Mouse (Mus musculus): ENCODE results near the gene Fgfr2.

DNA sequence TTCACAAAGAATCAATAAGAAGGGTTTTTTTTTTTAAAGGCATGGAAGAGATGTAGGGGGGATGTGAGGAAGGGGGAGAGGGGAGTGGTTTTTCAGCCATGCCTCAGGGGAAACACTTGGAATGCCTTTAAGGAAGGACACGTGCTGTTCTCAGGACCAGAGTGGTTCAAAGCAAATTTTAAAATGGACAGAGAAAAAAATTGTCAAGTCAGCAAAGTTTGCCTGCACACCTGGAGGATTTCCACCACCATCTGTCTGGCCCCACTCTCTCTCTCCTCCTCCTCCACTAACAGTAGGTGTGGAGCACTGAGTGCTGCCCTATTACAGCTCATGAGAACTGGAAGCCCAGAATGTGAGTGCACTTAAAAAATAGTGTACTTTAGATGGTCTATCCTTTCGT is 1619.4 kb downstream of the Fgfr2 start:
- no peak for TF ChIP-seq CTCF (IDR thresholded peaks at IDR 0.05; ENCODE audit: control insufficient read depth, insufficient read depth, insufficient read length)
- no peak for TF ChIP-seq CEBPB (IDR thresholded peaks at IDR 0.05; ENCODE audit: low read depth)
- TF ChIP-seq MYOD1 (IDR thresholded peaks at IDR 0.05; ENCODE audit: control insufficient read depth, insufficient read length, low read depth) = no peak
- TF ChIP-seq USF1 (IDR thresholded peaks at IDR 0.05; ENCODE audit: low read depth) = no peak
- TF ChIP-seq FOSL1 (IDR thresholded peaks at IDR 0.05; ENCODE audit: insufficient read depth, low read length, poor library complexity, severe bottlenecking) = no peak
